Mouse (Mus musculus) heart, postnatal 0 days (tissue): ENCODE measurements around the gene Dcaf1.

Experiments
- CTCF ChIP-seq: IDR thresholded peaks from 2 replicates; pipeline ENCODE4 v1.5.1; 2016; ENCODE audit warnings: antibody characterized with exemption, control low read depth, low read depth
- EP300 ChIP-seq: IDR thresholded peaks from 2 replicates; pipeline ENCODE4 v1.6.1; 2016; ENCODE audit warnings: antibody characterized with exemption, low read depth

- no peak for TF ChIP-seq CTCF
- TF ChIP-seq EP300: 0 out of 2 replicates have a peak, but pooled peaks have one; percentile 50
These were observed at the start of gene Dcaf1 for GRCm38 (mm10) chr9:106821618-106822380.
